Mouse (Mus musculus): ENCODE results near the gene Cldn34c1.
A peak's percentile ranks its signal among the peaks of the same experiment; 100 is the strongest.
"Not testable (repeated sequence)": the region's sequence is repeated elsewhere in the genome, so short reads cannot be mapped to it uniquely, and the experiment has no call there.

Gene Cldn34c1

DNA sequence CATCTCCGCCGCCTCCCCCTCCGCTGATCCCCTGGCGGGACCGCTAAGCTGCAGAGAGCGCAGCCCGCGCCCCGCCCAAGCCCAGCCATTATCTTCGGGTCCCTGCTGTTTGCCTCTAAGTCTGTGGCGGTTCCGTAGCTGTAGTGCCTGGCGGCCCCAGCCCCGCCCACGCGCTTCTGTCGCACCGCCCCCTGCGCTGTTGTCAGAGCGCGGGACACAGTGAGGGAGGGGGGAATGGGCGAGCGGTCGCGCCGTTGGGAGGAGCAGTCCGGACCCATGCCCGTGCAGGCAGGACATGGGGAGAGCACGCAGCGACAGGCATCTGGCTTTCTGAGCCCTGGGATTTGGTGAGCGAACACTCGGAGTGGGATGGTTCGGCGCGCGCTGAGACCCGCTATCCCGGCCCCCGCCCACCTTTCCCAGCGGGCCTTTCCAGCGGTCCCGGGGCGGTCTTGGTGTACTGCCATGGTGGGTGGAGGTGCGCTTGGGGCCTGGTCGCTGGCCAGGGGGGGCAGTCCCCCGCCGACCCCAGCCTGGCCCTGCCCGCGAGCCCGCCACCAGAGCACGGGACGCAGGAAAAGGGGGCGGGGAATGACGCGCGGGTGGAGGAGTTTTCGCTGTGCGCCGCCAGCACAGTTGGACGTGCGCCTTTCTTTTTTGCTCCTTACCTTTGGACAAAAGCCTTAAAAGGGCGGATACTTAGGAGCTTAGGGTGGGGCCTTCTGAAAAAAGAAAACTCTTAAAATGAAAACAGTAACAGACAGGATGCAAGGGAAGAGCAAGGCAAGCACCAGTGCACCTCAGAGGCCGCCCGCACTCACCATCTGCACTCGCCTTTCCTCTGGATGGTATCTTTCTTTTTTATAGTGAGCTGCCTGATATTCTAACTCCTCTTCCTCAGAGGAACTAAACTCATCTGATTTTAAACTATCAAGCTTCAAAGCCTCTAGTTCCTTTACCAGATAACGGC, at the start of gene Cldn34c1:
TSS of gene Cldn34c1 (plus strand) at position 205 of the 970 bp plus-strand sequence.
- DNase-seq (ENCODE audit: low spot score), result peak; percentile 73

DNA sequence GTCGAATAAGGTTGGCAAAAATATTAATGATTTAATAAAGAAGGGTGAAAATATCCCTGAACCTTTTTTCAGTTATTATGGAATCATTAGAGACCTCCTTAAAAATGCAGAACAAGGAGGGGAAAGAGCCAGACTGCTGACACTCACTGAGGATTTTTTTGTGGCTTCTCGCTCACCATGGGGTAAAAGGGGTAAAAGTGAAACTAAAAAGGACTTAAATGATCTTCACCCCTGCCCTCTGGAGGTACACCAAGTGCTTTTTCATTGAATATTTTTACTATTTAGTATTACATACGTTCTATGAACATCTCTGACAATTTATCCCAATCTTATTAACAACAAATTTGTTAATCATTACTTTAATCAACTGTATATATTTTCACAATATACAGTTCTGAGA, 15.9 kb upstream of the Cldn34c1 start:
- DNase-seq (ENCODE audit: low spot score), result no peak

GRCm38 (mm10) chrX:123102806-123103205, 489 bp upstream of the Cldn34c1 start:
- not testable (repeated sequence) for DNase-seq (ENCODE audit: low spot score)

DNA sequence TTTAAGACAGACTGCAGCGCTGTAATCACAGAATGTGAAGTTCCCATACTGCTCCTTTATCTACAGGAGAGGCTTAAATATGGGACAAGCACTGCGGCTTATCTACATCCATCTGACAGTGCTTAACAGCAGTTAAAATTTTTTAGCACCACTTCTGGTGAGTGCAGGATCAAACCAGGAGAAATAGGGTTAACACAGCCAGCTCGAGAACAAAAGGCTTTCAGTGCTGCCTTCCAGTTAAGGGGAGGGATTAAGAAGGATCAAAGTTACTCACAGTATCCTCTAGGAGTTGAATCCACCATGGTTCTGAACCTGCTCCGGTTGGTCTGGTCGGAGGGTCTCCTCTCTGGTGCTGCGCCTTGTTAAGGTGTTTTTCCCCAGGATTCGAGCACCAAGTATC, 1.4 kb downstream of the Cldn34c1 start:
- not testable (repeated sequence) for DNase-seq (ENCODE audit: low spot score)

DNA sequence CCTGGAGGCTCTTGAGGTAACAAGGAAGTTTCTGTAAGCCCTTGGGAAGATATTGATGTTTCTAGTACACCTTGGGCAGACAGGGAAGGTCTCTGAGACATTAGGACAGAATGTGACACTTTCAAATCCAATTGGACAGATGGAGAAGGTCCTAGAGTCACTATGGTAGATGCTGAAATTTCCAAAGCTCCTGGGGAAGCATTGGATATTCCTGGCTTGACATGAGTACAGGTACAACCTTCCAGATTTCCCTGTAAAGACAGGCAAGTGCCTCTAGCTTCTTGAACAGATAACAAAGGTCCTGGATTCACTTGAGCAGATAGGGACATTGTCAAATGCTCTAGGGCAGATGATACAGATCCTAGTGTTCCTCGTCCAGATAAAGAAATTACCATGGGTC, 119.1 kb downstream of the Cldn34c1 start, which contains the start of gene Srsx:
TSS of gene Srsx (minus strand) at position 101 of the 400 bp plus-strand sequence.
- DNase-seq (ENCODE audit: low spot score), result not testable (repeated sequence)
